Mouse (Mus musculus) induced T-regulatory cell, adult 2 months (primary cell): ENCODE results near the gene Olfr312.
A peak's percentile ranks its signal among the peaks of the same experiment; 100 is the strongest.
"Not testable (repeated sequence)": the region's sequence is repeated elsewhere in the genome, so short reads cannot be mapped to it uniquely, and the experiment has no call there.

ENCODE experiments used
- DNase-seq: peaks from one replicate; pipeline ENCODE4 v3.0.0-alpha.2; 2012; ENCODE audit warnings: low read depth

Olfr312 gene

DNA sequence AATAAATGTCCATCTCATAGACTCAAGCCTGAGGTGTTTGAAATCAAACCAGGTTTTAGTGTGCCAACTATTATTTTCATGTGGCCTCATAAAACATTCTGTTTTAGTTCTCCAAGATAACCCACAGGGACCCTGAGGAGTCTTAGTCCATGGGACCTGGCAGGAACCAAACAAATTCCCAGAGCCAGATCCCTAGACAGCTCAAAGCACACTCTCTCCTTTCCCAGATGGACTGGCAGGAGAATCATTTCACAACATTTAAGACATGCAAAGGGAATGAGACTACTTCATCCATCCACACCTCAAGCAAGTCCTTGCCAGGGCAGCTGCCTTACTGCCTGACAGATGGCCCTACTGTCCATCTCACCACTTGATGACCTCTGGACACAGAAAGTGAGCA is at the start of gene Olfr312:
Olfr312 (plus strand) TSS at position 301 of the 400 bp plus-strand sequence.
- DNase-seq: not testable (repeated sequence)

GRCm38 (mm10) chr11:58782480-58783089 is 46.5 kb upstream of the Olfr312 start, which contains the start of gene Olfr314:
TSS of gene Olfr314 (plus strand) at chr11:58782952.
- DNase-seq: no peak

GRCm38 (mm10) chr11:58784182-58784581 is 44.9 kb upstream of the Olfr312 start:
- DNase-seq: no peak

DNA sequence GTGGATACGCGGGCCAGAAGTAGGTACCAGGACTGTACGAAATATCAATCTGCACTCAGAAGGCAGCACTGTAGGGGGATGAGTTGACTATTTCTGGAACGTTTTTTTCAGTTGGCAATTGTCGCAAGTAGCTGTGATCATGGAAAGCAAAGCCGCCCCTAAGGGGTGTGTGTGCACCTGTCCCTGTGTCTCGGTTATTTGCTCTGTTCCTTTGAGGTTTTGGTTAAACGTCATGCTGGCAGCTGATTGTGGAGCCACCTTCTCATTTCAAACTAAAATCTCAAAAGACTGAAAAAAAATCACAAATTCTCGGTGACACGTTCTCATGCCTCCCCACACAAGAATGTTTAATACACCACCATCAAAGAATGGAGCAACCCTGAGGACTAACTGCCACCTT is 41.4 kb upstream of the Olfr312 start:
- DNase-seq: no peak

DNA sequence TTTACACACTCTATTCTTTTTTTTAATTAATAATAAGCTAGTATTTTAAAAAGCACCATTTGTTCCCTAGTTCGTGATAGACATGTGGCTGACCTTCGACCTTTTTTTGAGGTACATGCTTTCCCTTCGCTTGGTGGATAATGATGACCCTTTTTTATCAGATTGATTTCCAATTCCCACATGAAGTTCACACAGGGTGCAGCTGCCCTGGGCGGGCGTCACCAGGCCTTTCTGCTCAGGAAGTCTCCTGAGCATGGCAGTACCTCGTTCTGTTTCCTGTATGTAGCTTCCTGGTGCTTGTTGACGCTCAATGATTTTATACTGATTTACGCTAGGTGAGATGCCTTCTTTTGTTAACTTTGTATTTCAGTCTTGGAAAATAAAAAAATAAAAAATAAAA is 40.7 kb upstream of the Olfr312 start:
- no peak for DNase-seq

- no peak for DNase-seq
These were observed 39.5 kb upstream of the Olfr312 start for GRCm38 (mm10) chr11:58789532-58789931.

- no peak for DNase-seq
These were observed 39.0 kb upstream of the Olfr312 start for GRCm38 (mm10) chr11:58790053-58790452.

GRCm38 (mm10) chr11:58790646-58791045 is 38.4 kb upstream of the Olfr312 start:
- DNase-seq: no peak

DNA sequence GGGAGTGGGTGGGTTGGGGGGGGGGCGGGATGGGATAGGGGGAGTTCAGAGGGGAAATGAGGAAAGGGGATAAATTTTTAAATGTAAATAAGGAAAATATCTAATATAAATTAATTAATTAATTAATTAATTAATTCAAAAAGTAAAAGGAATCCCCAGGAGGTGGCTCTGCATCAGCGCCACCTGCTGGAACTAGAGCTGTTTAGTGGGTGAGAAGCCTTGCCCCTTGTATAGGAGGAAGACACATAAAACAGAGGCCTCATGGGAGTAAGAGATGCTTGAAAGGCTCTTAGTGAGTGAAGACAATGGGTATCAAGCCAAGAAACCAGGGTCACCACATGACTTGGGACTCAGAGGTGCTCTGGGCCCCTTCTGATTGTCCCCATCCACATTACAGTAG is 33.2 kb upstream of the Olfr312 start:
- DNase-seq: peak; percentile 11

GRCm38 (mm10) chr11:58796850-58797249 is 32.2 kb upstream of the Olfr312 start:
- no peak for DNase-seq

- DNase-seq: no peak
These were observed 29.3 kb upstream of the Olfr312 start for GRCm38 (mm10) chr11:58799747-58800146.

DNA sequence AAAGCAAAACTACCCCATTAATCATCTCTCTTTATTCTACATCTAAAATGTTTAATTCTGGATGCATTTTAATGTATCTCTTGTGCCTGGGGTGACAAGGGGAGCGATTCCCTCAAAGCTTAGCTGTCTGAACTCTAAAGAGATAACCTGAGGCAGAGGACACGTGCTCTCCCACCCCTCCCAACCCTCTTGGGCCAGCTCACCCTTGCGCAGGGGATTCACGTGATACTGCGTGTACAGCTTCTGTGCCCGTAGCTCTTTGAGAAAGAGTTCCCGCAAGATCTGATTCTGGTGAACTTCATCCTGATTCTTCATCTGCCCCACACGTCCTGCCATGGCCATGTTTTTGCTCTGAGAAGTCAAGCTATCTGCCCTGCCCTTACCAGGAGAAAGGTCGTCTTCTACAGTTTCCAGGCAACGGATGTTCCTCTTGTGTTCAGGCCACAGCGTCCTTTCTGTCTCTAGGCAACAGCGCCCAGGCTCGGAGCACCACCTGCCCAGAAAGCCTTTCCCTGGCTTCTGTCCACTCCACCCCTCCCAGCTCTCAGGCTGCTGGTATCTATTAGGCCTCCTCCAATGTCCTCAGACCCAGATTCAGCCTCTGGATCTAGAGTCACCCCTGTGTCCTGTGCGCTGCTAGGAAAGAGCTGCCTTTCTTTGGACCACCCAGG is 27.3 kb upstream of the Olfr312 start, which contains the start of gene Fam183b:
Fam183b (minus strand) TSS at position 403 of the 671 bp plus-strand sequence.
- DNase-seq: peak; percentile 20

DNA sequence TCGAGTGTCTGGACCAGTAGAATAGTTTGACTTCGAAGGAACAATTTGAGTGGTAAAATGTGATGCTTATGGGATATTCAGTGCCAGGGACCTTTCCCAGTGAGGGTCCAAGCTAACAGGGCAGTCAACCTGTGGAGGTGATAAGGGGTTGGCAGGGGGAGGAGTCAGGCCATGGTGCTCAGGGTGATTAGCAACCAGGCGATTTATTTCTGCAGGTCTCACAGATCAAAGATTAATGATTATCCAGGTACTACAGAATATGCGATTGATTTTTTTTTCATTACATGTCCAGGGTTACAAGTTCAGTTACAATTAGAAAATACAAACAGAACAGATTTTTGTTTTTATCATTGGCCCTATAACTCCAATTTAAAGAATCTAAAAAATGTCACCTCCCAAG is 25.2 kb upstream of the Olfr312 start:
- DNase-seq: no peak

- DNase-seq: no peak
These were observed 24.6 kb upstream of the Olfr312 start for GRCm38 (mm10) chr11:58804393-58804792.

- DNase-seq: peak; percentile 31
These were observed 17.0 kb upstream of the Olfr312 start for GRCm38 (mm10) chr11:58812001-58812400.

DNA sequence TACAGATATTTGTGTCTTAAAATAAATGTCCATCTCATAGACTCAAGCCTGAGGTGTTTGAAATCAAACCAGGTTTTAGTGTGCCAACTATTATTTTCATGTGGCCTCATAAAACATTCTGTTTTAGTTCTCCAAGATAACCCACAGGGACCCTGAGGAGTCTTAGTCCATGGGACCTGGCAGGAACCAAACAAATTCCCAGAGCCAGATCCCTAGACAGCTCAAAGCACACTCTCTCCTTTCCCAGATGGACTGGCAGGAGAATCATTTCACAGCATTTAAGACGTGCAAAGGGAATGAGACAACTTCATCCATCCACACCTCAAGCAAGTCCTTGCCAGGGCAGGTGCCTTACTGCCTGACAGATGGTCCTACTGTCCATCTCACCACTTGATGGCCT is 14.3 kb upstream of the Olfr312 start, which contains the start of gene Olfr313:
Olfr313 (plus strand) TSS at position 301 of the 400 bp plus-strand sequence.
- DNase-seq: not testable (repeated sequence)

- DNase-seq: no peak
These were observed 13.4 kb upstream of the Olfr312 start for GRCm38 (mm10) chr11:58815676-58816075.

DNA sequence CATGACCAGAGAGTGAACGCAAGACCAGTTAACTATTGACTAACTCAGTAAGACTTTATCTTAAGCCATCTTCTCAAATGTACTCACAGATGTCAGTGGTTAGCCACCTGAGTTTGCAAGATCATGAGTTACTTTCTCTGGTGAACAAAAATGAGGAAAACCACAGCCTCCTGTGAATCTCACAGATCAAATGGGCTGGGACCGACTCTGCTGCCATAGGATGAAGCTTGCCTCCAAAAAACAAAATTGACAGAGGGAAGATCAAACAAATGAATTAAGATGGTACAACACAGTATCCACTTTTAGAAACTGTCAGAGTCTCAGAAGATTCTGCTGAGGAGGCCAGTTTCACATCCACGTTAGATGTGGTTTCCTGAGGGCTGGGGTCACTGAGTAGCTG is 727 bp downstream of the Olfr312 start:
- DNase-seq: no peak

DNA sequence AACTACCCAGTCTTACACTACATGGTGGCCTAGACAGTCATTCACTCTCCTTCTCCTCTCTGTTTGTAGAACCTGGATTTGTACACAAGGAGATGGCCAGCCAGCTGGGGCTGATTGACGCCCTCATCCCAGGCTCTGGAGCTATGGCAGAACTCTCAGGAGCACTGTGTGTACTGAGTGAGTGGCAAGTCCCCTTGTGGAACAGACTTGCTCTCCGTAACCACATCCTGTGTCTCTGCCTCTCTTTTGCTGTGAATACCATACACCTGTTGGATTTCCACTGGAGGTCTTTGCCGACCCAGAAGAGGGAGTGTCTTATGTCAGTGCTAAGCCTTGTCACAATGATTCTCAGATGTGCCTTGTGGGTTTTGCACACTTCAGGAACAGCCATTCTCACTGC is 3.5 kb downstream of the Olfr312 start:
- DNase-seq: not testable (repeated sequence)

DNA sequence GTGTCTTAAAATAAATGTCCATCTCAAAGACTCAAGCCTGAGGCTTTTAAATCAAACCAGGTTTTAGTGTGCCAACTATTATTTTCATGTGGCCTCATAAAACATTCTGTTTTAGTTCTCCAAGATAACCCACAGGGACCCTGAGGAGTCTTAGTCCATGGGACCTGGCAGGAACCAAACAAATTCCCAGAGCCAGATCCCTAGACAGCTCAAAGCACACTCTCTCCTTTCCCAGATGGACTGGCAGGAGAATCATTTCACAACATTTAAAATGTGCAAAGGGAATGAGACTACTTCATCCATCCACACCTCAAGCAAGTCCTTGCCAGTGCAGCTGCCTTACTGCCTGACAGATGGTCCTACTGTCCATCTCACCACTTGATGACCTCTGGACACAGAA is 9.9 kb downstream of the Olfr312 start, which contains the start of gene Olfr311:
Olfr311 (plus strand) TSS at position 301 of the 400 bp plus-strand sequence.
- DNase-seq: not testable (repeated sequence)

DNA sequence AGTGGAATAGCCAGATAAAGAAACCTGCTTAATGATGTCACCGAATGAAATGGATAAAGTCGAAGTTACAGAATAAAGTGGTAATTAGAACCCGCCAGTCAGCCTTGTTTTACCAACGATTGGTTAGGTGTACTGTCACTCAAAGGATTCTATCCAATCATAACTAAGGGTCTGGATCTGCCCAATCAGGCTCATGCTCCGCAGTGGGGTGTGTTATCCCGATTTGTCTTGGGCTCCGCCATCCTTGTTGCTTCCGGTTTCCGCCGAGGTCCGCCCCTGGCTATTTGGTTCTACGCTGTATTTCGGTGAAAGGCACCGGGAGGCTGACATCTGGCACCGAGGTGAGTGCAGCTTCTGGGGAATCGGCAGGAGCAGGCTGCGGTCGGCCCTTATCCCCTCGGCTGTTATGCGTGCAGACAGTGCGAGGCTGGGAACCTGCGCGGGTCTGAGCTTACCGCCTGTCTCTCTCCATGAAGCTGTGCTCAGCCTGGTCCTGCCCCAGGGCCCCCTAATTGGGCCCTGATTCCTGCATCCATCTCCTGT is 18.0 kb downstream of the Olfr312 start, which contains the start of gene Gm12258:
Gm12258 (plus strand) TSS at position 240 of the 543 bp plus-strand sequence.
- peak; percentile 100 for DNase-seq

DNA sequence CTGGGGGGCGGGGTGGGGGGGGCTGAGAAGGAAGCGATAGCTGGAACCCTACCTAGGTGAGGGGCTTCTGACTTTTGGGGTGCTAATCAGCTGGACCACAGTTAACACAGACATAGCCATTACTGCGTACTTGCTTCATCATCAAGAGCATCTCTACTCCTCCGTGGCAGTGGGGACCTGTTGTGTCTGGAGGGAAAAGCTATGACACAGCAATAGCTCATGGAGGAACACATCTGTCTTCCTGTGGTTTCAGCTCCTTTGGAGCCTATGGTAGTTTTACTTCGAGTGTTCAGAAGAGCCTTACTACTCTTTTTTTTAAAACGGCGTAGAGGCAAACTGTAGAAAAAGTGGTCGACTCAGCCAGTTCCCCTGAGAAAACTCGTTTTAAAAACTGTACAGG is 18.6 kb downstream of the Olfr312 start:
- no peak for DNase-seq

- DNase-seq: no peak
These were observed 20.7 kb downstream of the Olfr312 start for GRCm38 (mm10) chr11:58849731-58850130.
